Mouse (Mus musculus): ENCODE results near the gene Hexdc.

The Hexdc gene

GRCm38 (mm10) chr11:121228129-121229017 lies 24.1 kb downstream of the Hexdc start:
- peak in 1 of 2 experiments; percentile 8 for DNase-seq (ENCODE audit: low spot score in 2 of 2)

- peak; percentile 70 to 83 for DNase-seq (ENCODE audit: low spot score in 2 of 2)
These were observed 24.8 kb downstream of the Hexdc start, which contains the start of gene Cybc1 for GRCm38 (mm10) chr11:121229018-121229439. TSS of gene Cybc1 (minus strand) at chr11:121229322.

DNA sequence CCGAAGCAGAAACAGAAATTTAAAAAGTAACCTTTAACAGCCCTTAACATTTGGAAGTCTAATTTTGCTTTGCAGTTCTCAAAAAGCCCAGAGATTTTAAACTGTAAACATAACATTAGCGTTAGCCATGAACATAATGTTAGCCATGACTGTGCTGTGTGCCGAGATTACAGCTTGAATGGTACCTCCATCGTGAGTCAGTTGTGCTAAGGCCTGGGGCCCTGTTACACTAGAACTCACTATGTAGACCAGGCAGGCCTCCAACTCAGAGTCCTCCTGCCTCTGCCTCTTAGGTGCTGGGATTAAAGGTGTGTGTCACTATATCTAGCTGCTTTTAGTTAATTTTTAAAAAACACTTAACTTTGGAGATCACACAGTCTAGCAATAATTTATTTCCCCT lies 27.0 kb downstream of the Hexdc start:
- DNase-seq (ENCODE audit: low spot score in 2 of 2): no peak

GRCm38 (mm10) chr11:121231628-121232291 lies 27.5 kb downstream of the Hexdc start:
- DNase-seq (ENCODE audit: low spot score in 2 of 2): no peak

DNA sequence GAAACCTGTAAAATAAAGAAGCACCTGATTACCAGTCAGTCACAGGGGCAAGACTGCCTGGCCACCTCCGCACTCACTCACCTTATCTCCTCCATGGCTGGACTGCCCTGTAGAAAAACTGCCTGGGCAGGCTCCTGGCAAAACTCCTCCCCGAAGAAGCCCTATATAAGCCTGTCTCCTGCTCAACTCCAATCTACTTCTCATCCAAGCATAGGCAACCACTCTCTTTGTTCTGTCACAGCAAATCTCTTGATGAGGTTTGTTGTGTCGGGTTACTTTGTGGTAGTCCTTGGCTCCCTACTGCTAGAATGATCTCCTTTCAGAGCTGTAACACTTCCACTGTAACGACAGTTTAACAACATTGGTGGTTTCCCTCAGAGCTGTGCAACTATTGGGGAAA lies 28.5 kb downstream of the Hexdc start:
- DNase-seq (ENCODE audit: low spot score in 2 of 2): no peak

- peak; percentile 42 to 63 for DNase-seq (ENCODE audit: low spot score in 2 of 2)
These were observed 31.4 kb downstream of the Hexdc start for GRCm38 (mm10) chr11:121235475-121236238.

DNA sequence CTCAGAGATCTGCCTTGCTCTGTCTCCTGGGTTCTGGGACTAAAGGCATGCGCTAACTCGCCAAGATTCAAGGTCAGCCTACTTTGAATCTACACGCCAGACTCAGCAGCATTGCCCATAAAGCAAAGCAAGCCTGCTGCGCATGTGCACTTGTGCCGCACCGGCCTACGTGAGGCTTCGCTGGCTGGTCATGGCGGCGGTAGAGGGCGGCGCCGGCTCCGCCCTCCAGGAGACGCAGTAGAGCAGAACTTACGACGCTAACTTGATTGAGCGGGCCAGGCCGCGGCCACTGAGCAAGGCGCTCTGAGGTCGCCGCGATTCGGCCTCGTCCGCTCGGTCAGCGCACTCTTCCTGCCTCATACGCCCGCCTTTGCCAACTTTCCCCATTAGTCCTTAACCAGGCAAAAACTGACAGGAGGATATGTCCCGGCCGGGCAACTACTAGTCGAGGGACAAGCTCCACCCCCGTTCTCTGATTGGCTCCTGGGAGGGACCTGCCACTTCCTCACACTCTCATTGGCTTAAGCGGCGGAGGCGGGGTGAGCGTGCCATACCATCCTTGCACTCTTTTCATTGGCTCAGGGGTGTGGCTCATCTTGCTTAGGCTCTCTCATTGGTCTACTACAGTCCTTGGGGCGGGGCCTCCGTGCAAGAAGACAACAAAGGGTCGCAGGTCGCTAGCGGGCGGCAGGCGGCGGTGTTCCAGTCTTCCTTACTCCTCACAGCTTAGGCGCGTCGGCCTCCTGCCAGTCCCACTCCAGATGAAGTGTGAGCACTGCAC lies 32.5 kb downstream of the Hexdc start, which contains the start of gene Narf:
Gene Narf, plus strand, starts transcription at position 690 of the 781 bp plus-strand sequence.
- DNase-seq (ENCODE audit: low spot score in 2 of 2): peak; percentile 99

DNA sequence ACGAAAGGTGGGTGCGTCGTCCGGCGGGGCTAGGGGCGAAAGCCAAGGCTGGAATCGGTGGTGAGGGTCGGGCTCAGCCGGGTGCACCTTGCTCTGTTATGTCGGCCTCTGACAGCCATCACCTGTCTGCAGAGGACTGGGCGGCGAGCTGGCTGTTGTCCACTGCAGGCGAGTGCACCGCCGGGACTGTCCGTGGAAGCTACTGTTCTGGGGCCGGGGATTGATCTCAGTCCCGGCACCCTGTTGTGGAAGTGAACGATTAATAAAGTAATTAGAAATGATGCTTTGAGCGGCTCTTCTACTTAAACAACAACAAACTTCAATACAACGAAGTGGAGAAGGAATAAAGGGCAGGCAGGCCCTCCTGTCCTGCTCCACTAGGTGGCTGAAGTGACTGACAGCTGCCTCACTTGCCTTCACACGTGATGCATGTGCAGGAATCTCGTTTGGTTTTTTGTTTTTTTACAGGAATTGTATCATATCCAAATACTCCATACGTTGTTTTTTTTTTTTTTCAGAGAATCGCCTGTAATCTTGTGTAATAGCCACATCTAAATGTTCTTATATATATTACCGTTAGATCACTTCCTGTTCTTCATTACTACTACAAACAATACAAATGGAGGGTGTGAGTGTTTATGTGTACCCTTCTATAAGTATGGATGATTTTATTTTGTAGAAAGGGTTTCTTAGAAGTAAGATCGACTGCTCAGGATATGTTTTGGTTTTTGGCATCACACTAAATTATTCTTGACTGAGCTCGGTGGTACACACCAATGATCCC lies 33.3 kb downstream of the Hexdc start:
- DNase-seq (ENCODE audit: low spot score in 2 of 2): no peak

GRCm38 (mm10) chr11:121239669-121240068 lies 35.4 kb downstream of the Hexdc start:
- no peak for DNase-seq (ENCODE audit: low spot score in 2 of 2)

DNA sequence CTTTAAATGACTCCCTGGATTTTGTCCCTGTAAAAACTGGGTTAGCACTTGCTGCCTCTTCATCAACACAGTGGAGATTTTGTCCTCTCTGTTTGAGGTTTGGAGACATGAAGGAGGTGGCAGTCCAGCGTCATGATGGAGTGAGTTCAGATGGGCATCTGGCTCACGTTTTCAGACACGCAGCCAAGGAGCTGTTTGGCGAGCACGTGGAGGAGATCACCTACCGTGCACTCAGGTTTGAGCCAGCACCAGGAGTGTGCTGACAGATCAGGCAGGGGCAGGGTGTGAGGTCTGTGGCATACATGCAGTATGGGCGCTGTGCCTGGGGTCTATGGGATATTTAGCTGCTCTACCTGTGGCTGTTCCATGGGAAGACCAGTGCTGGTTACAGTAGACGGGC lies 46.0 kb downstream of the Hexdc start:
- DNase-seq (ENCODE audit: low spot score in 2 of 2): no peak

DNA sequence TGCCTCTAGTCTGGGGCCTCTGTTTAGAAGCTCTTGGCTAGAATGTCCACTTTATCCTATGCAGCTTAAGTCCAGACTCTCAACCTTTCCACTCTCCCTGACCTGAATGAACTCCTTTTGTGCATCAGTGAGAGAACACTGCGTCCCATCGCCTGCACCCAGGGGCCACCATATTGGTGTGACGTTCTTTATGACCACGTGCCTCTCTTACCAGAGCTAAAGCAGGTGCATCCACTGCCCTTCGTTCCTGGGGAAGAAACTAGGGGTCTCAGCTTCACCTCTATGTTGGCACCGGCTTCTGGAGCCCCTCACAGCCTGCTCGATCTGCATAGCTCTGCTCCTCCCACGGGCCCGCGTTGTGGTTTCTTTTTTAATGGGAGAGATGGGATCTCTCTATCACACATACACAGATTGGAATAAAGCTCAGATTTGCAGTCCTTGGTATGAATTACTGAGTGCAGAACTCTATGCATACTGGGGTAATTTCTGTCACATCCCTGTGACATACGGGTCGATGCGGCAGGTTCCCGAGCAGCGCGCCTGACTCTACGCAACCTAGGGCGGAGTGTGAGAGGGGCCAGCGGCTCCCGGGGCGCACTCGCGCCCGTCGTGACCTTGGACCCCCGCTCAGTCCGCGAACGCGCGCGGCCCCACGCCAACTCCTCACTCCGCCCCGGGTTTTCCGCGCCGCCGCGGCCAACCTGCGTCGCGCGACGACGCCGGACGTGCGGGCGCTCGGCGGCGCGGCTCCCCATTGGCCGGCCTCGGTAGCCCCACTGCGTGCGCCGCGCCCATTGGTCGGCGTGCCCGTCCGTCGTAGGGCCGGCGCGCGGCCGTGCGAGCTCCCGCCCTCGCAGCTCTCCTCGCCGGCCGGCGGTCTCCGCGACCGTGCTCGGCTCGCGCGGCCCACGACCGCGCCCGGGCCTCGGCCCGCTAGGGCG lies 55.2 kb downstream of the Hexdc start, which contains the start of gene Foxk2:
Gene Foxk2, plus strand, starts transcription at position 831 of the 941 bp plus-strand sequence.
- peak; percentile 76 to 84 for DNase-seq (ENCODE audit: low spot score in 2 of 2)

DNA sequence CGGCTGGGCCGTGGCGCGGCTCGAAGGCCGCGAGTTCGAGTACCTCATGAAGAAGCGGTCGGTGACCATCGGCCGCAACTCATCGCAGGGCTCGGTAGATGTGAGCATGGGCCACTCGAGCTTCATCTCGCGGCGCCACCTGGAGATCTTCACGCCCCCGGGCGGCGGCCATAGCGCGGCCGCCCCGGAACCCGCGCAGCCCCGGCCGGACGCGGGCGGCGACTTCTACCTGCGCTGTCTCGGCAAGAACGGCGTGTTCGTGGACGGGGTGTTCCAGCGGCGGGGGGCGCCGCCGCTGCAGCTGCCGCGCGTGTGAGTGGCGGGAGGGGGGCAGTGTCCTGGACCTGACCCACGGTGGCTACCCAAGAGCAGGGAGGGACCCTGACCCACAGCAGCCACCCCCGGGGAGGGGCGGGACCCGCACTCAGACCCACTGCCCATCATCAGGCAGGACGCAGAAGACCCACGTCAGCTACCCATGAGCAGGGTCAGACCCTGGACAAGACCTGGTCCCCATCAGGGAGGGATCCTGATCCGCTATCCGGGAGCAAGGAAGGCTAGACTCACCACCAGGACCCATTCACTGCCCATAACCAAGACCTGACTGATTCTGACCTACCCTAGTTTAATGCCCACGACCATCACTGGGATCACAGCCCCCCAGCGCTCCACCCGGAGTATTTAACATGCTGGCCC lies 56.1 kb downstream of the Hexdc start:
- DNase-seq (ENCODE audit: low spot score in 2 of 2): peak; percentile 27 to 31

DNA sequence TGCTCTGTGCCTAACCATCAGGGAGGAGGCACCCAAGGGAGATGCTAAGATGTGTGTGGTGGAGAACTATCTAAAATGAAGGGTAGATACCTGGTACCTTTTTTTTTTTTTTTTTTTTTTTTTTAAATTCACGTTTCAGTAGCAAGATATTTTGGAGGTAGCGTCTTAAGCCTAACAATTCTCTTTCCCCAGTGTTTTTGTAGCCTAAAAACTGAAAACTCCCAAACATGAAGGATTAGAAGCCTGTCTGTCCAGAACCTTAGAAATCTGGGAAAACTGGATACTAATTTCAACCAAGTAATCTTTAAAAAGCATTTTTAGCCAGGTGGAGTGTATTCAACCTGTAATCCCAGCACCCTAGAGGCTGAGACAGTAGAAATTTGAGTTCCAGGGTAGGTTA lies 56.8 kb downstream of the Hexdc start:
- DNase-seq (ENCODE audit: low spot score in 2 of 2): no peak
